ENCODE assay signal across 8 mouse cellular contexts in genomic region chr3:84259281-84260023, GRCm38 (mm10). TPM values are rescaled to one million over a fixed set of nuclear protein-coding genes. Genes with fewer than 3 reads are reported as not detected.
DNase-seq lines count a peak whose midpoint lies in the region; ATAC-seq and TF ChIP-seq lines count a peak whose summit lies in the region.

No protein-coding gene starts in this region.

- H3K4me1 ChIP-seq in E14TG2a.4 (replicated peaks; ENCODE audit: low read depth, low read length) = peaks cover 32% of the 10 kb centered on the region
- H3K4me1 ChIP-seq in forebrain, embryonic 15.5 days = peaks cover 71% of the 10 kb centered on the region
- H3K4me1 ChIP-seq in liver, postnatal 0 days (ENCODE audit: insufficient read depth) = peaks cover 25% of the 10 kb centered on the region
- H3K4me1 ChIP-seq in neural tube, embryonic 13.5 days (replicated peaks) = peaks cover 84% of the 10 kb centered on the region

- peak overlapping the region; percentile 97 for H3K27ac ChIP-seq in forebrain, embryonic 15.5 days (replicated peaks)
- H3K27ac ChIP-seq in liver, postnatal 0 days (ENCODE audit: low read depth) = peak overlapping the region; percentile 66
- H3K27ac ChIP-seq in neural tube, embryonic 13.5 days (replicated peaks) = peak overlapping the region; percentile 98

- TF ChIP-seq EP300 in liver, postnatal 0 days (IDR thresholded peaks at IDR 0.05; ENCODE audit: low read depth) = no peak

- TF ChIP-seq CTCF in E14TG2a.4 (conservative IDR thresholded peaks at IDR 0.05; ENCODE audit: low read length) = no peak
- TF ChIP-seq CTCF in liver, postnatal 0 days (IDR thresholded peaks at IDR 0.05; ENCODE audit: low read depth) = no peak

- H3K36me3 ChIP-seq in E14TG2a.4 (ENCODE audit: insufficient read depth, low read length) = no peaks in the 10 kb centered on the region
- no peaks in the 10 kb centered on the region for H3K36me3 ChIP-seq in forebrain, embryonic 15.5 days
- no peaks in the 10 kb centered on the region for H3K36me3 ChIP-seq in liver, postnatal 0 days (replicated peaks; ENCODE audit: insufficient read depth, low read length)
- no peaks in the 10 kb centered on the region for H3K36me3 ChIP-seq in neural tube, embryonic 13.5 days

- peaks cover 47% of the 10 kb centered on the region for H3K27me3 ChIP-seq in E14TG2a.4 (ENCODE audit: insufficient read depth, low read length)
- no peaks in the 10 kb centered on the region for H3K27me3 ChIP-seq in forebrain, embryonic 15.5 days
- peaks cover 22% of the 10 kb centered on the region for H3K27me3 ChIP-seq in liver, postnatal 0 days (ENCODE audit: insufficient read depth, low read length)
- H3K27me3 ChIP-seq in neural tube, embryonic 13.5 days = no peaks in the 10 kb centered on the region

- ATAC-seq in forebrain, embryonic 15.5 days (replicated peaks) = peak; percentile 86
- peak; percentile 74 for ATAC-seq in liver, postnatal 0 days
- ATAC-seq in neural tube, embryonic 13.5 days (ENCODE audit: low read depth) = peak; percentile 79

- intact Hi-C loops in heart, postnatal 14 days (cut with DNase I) = loop anchor here (5.0 kb wide), 3 partner anchors 37 to 67 kb away; no protein-coding TSS in a partner anchor

- peak; percentile 51 for DNase-seq in cerebellum, adult 11 months
- peak; percentile 65 to 71 for DNase-seq in heart, postnatal 14 days
- peak; percentile 79 to 89 for DNase-seq in layer of hippocampus, adult 18-20 months (ENCODE audit: low spot score in 2 of 2)
- peak; percentile 65 for DNase-seq in liver, postnatal 0 days
- DNase-seq in thymus, adult 18-20 months = peak; percentile 48

- peak overlapping the region; percentile 87 for H3K9ac ChIP-seq in forebrain, embryonic 15.5 days (replicated peaks)
- peak overlapping the region; percentile 73 for H3K9ac ChIP-seq in liver, postnatal 0 days (replicated peaks)
- peak overlapping the region; percentile 91 for H3K9ac ChIP-seq in neural tube, embryonic 13.5 days

- H3K4me2 ChIP-seq in forebrain, embryonic 15.5 days (replicated peaks) = peak overlapping the region; percentile 62
- H3K4me2 ChIP-seq in liver, postnatal 0 days (ENCODE audit: low read depth, low read length) = peak overlapping the region; percentile 98
- peak overlapping the region; percentile 79 for H3K4me2 ChIP-seq in neural tube, embryonic 13.5 days

- peak overlapping the region; percentile 79 for H3K4me3 ChIP-seq in E14TG2a.4 (replicated peaks; ENCODE audit: low read length)
- peak overlapping the region; percentile 64 for H3K4me3 ChIP-seq in forebrain, embryonic 15.5 days
- peak overlapping the region; percentile 65 for H3K4me3 ChIP-seq in liver, postnatal 0 days (ENCODE audit: low read depth, low read length)
- H3K4me3 ChIP-seq in neural tube, embryonic 13.5 days = peak overlapping the region; percentile 66

- under 1% methylated on average over 74 of the region's 74 CpGs for WGBS in forebrain, embryonic 15.5 days
- under 1% methylated on average over 65 of the region's 74 CpGs for WGBS in liver, postnatal 0 days (ENCODE audit: insufficient replicate concordance)
- under 1% methylated on average over 74 of the region's 74 CpGs for WGBS in neural tube, embryonic 13.5 days

- peaks cover 16% of the 10 kb centered on the region for H3K9me3 ChIP-seq in E14TG2a.4 (ENCODE audit: low read length)
- H3K9me3 ChIP-seq in forebrain, embryonic 15.5 days = no peaks in the 10 kb centered on the region
- no peaks in the 10 kb centered on the region for H3K9me3 ChIP-seq in liver, postnatal 0 days (ENCODE audit: low read length)
- no peaks in the 10 kb centered on the region for H3K9me3 ChIP-seq in neural tube, embryonic 13.5 days

RNA-seq across cellular contexts. Expression of gene Trim2, which starts 47.2 kb away (rescaled TPM):
- 188 and 194 TPM in 2 replicates for polyA plus RNA-seq in forebrain, embryonic 15.5 days (2015; fragmentation: Nextera tagmentation; extraction: Ambion mirVana)
- 1 to 10 TPM; 6.9 to 8.5 TPM for total RNA-seq in heart, postnatal 14 days (2021)
- 100 to 1,000 TPM; 438 to 456 TPM for total RNA-seq in layer of hippocampus, adult 18-20 months (2021)
- polyA plus RNA-seq in liver, postnatal 0 days (2015; fragmentation: Nextera tagmentation; extraction: Ambion mirVana) = 2.7 and 2.9 TPM in 2 replicates
- polyA plus RNA-seq in neural tube, embryonic 13.5 days (2015; fragmentation: Nextera tagmentation; extraction: Ambion mirVana) = 126 and 142 TPM in 2 replicates

Comparison
In these comparisons a context has a peak if more than half of its experiments do, and no peak if none do; other contexts are left out.
1. Peak in every context shown above with its lines: DNase-seq, ATAC-seq, H3K4me3 ChIP-seq and H3K27ac ChIP-seq.
2. RNA of gene Trim2, which starts 47.2 kb away (polyA plus RNA-seq): 188 to 194 TPM in forebrain, embryonic 15.5 days and 126 to 142 TPM in neural tube, embryonic 13.5 days; 2.7 to 2.9 TPM in liver, postnatal 0 days; every median in the first group is over 10 times any median in the second.